Mouse (Mus musculus) right cerebral cortex, postnatal 10 days (tissue): ENCODE measurements around the gene Synj2.

Source experiments
- DNase-seq, 2 experiments: peaks; one replicate each; pipeline ENCODE4 v3.0.0; 2021; ENCODE audit warnings: low spot score in 2 of 2

The Synj2 gene

GRCm38 (mm10) chr17:5934554-5935324 is 6.3 kb upstream of the Synj2 start:
- peak in 1 of 2 experiments; percentile 64 for DNase-seq

- no peak for DNase-seq
Measured at GRCm38 (mm10) chr17:5935680-5936079, 5.4 kb upstream of the Synj2 start.

DNA sequence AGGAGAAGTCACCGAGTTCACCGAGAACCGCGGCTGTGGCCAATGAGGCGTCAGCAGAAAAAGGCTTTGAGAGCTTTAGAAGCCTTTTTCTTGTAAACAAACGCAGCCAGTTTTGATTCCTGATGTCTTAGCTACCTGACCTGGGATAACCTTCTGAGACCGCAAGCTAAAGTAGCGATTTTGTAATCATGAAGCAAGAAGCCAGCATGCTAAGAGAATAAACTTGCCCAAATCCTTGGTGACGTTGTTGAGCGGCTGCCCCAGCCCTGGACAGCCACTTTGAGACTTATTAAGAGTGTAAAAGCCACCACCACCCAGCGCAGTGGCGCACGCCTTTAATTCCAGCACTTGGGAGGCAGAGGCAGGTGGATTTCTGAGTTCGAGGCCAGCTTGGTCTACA is 4.8 kb upstream of the Synj2 start:
- no peak for DNase-seq

DNA sequence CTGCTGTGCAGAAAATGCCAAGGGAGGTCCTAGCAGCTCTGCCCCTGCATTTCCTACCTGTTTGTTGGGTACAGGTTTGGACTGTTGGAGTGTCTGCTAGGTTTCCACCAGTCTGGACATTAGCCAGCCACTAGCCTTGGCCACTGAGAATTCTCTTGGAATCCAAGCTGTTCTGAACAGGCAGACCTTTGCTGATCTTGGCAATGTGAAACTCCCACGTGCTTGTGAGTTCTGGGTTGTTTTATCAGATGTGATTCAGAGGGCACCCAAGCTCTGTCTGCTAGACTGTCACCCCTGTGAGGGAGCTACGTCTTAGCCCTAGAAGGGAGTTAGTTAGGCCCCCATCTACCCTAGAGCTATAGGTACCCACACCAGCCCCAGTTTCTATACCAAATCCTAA is 3.6 kb upstream of the Synj2 start:
- no peak for DNase-seq

GRCm38 (mm10) chr17:5939871-5940270 is 1.2 kb upstream of the Synj2 start:
- no peak for DNase-seq

- DNase-seq: peak; percentile 65 to 78
Measured at GRCm38 (mm10) chr17:5940792-5941191, 288 bp upstream of the Synj2 start.

GRCm38 (mm10) chr17:5942156-5942555 is 1.1 kb downstream of the Synj2 start:
- DNase-seq: no peak

DNA sequence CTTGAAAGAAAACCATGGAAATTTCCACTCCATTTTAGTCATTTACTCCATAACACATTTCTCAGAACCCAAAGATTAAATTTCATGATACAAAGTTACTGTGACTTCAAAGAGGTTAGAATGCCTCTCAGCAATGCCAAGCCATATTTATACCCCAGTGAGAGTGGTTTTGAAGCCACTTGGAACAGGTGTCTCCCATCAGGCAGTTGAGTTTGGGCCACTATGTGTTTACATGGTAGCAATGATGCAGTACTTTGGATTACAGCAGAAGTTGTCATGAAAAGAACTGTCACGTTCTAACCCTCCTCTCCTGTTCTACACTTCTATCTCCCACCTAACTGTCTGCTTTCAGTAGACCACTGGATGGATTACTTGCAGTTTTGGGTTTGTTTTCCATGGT is 2.0 kb downstream of the Synj2 start:
- DNase-seq: no peak

DNA sequence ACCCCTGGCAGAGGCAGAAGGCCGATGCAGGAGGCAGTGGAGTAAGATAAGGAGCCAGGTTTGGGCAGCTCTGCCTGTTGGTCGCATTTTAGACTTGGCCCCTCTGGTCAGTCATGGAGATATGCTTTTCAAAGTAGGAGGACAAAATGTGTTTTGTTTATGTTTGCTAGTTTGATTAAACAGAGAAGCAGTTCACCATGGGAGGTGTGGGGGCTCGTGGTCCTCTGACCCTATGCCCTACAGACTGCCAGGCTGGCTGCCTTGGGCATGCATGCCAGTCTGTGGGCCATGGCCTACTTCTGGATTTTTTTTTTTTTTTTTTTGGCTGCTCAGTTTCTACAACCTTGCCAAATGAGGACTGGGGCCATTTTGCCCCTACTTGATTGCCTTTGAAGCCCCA is 6.0 kb downstream of the Synj2 start:
- DNase-seq: peak in 1 of 2 experiments; percentile 17

GRCm38 (mm10) chr17:5952455-5952854 is 11.4 kb downstream of the Synj2 start:
- peak in 1 of 2 experiments; percentile 5 for DNase-seq

DNA sequence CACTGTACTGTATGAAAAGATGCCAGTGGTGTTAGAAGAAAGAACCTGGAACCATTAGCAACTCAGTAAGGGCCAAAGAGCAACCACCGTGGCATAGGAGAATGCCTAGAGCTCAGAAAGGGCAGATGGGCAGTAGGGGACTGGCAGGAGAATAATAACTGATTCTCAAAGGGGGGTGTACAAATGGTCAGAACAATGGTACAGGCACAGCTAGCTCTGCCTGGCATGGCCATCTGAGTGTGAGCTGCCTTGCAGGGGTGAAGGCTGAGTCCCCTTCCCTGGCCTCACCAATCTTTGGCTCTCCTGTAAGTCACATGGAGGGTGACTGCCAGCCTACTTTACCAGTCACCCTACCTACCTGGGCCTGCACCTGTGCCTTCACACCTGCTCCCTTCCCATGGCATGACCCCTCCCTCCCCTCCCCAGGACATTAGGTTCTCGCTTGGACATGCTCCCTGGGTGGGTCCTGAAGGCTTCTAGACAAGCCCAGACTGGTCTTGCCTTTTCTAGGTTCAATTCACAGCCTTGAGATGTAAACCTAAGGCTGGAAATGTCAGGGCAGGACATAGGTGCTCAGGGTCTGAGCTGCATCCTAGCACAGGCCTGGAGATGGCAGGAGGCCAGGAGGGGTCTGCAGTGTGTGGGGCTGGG is 15.4 kb downstream of the Synj2 start:
- peak in 1 of 2 experiments; percentile 22 for DNase-seq

DNA sequence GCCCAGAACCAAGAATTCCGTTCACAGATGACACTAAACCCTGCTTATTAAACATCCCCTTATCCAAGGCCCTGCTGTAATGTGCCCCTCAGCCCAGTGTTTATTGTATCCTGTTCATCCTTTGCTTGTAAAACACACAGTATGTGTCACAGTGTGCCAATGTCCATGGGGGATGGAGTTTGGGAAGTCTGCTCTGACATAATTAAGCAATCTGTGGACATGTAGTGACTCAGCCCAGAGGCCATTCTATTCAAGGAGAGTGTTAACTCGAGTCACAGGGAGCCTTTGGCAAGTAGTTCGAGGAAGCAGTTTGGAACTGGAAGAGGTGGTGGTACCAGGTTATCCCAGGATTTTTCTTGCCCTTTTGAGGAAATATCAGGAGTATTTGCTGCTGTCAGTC is 16.0 kb downstream of the Synj2 start:
- peak in 1 of 2 experiments; percentile 7 for DNase-seq

- peak in 1 of 2 experiments; percentile 11 for DNase-seq
Measured at GRCm38 (mm10) chr17:5958229-5958628, 17.1 kb downstream of the Synj2 start.

GRCm38 (mm10) chr17:5958636-5959035 is 17.6 kb downstream of the Synj2 start:
- peak in 1 of 2 experiments; percentile 20 for DNase-seq

DNA sequence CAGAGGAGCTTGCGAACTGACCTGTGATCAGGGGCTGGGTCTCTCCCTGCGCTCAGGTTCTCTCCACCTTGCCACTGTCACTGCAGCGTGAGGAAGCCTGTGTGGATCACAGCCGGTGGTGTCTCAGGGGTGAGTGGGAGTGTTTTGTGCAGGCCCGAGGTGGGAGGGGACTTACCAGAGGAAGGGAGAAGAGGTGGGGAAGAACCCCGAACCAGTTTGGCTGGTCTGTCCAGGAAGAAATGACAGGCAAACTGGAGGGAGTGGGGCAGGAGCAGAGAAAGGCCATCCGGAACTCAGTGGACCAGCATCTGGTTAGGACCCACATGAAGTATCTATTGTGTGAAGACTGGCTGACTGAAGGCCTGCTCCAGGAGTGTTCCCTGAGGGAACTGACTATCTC is 18.0 kb downstream of the Synj2 start:
- DNase-seq: peak in 1 of 2 experiments; percentile 14

DNA sequence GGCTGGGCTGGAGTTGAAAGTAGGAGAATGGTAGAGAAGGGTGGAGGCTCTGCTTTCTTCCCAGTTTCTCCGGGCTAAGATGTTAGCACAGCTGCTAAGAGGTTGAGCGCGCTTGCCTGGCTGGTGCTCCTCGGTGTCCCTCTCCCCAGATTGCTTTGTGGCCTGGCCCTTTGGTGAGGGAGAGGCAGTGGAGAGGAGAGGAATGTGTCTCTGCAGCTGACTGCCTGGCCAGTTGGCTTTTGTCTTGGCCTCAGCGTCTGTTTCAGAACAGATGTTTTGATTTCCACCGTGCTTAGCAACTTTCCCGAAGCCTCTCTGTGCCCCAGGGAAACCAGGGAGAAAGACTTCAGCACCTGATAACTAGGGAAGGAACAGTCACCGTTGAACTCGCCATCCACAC is 18.7 kb downstream of the Synj2 start:
- peak in 1 of 2 experiments; percentile 15 for DNase-seq

DNA sequence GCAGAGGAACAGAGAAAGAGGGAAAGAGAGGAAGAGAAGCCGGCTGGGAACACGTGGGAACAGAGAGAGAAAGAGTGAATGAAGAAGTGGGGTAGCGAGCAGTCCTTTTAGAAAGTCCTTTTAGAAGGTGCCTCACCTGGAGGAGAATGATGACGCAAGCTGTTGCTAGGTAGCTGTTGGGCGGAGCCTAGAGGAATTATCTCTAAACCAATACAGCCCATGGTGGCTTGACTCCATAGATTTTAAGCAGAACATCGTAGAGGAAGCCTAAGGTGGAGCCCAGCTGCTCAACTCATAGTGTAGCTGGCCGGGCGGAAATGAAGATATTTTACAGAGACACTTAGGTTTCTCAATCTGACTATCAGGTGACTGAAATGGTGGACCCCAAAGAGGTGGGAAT is 22.7 kb downstream of the Synj2 start:
- peak in 1 of 2 experiments; percentile 7 for DNase-seq

- DNase-seq: peak in 1 of 2 experiments; percentile 15
Measured at GRCm38 (mm10) chr17:5965084-5965781, 24.2 kb downstream of the Synj2 start.

- peak in 1 of 2 experiments; percentile 10 for DNase-seq
Measured at GRCm38 (mm10) chr17:5966706-5967105, 25.6 kb downstream of the Synj2 start.

GRCm38 (mm10) chr17:5968562-5968961 is 27.5 kb downstream of the Synj2 start:
- peak in 1 of 2 experiments; percentile 12 for DNase-seq

DNA sequence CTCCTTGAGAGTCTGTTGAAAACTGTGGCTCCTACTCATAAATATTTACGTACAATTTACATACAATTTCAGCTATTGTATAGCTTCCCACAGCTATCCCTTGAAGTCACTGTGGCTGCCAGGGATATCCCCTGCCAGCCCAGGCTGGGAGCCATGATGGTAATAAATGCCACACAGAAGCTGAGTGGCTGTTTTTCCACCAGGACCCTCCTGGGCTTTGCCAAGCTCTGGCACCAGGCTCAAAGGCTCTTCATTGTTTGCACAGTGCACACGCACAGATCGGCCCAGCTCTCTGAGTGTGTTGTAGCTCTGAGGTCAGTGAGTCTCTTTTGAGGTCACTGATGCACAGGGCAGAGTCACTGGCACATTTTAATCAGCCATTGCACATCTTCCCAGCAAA is 28.2 kb downstream of the Synj2 start:
- DNase-seq: peak in 1 of 2 experiments; percentile 49

DNA sequence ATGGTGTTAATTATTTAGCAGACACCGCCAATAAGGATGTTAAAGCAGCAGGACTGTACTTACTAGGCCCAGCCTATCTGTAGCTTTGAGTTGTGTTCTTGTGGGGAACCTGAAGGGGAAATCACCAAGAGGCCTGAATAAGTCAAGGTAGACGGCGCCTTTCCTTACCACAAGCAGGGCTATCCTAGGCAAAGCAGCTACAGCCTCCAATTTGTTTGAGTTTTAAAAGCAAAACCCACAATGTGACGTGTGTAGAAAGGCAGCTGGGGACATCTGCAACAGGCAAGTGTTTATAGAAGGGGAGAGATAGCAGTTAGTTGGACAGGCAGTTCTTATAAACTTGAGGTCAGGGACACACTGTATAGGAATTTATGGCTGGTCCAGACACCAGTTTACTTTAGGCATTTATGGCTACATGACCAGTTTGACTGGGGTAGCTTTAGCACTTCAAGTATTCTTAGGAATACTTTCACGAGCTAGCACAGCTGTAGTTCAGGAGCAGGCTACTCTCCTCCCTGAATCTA is 29.3 kb downstream of the Synj2 start:
- peak in 1 of 2 experiments; percentile 4 for DNase-seq
